Mouse (Mus musculus) myocyte (in vitro differentiated cells): ENCODE results near the gene Opa3.

Experiments
- E2F4 ChIP-seq: IDR thresholded peaks from one replicate; pipeline ENCODE4 v1.6.1; 2011; ENCODE audit warnings: mild to moderate bottlenecking, control low read depth, moderate library complexity; ENCODE audit not compliant: insufficient read depth
- MYOD1 ChIP-seq, 3 experiments: IDR thresholded peaks; one replicate each; pipeline ENCODE4 v1.6.1; 2011; ENCODE audit warnings: control low read depth in 2 of 3, low read depth in 2 of 3, mild to moderate bottlenecking in 2 of 3, moderate library complexity in 1 of 3; ENCODE audit not compliant: insufficient read length in 2 of 3, control insufficient read depth in 1 of 3
- POLR2A ChIP-seq: IDR thresholded peaks from one replicate; pipeline ENCODE4 v1.6.1; 2011; ENCODE audit warnings: low read depth, mild to moderate bottlenecking, control low read depth, moderate library complexity; ENCODE audit not compliant: insufficient read length
- TCF3 ChIP-seq: IDR thresholded peaks from one replicate; pipeline ENCODE4 v1.6.1; 2011; ENCODE audit warnings: low read depth, control low read depth; ENCODE audit not compliant: insufficient read length
- USF1 ChIP-seq: IDR thresholded peaks from one replicate; pipeline ENCODE4 v1.6.1; 2011; ENCODE audit warnings: low read depth, mild to moderate bottlenecking, control low read depth, moderate library complexity

- TF ChIP-seq POLR2A (no peak), USF1 (no peak), E2F4 (no peak), MYOD1 (IDR thresholded peaks at IDR 0.05; ENCODE audit: control insufficient read depth in 1 of 3, insufficient read length in 2 of 3, low read depth in 2 of 3) (no peak), TCF3 (no peak)
Observed at GRCm38 (mm10) chr7:19220061-19220460, 8.1 kb upstream of the Opa3 start.
